Mouse (Mus musculus) midbrain, postnatal 0 days (tissue): Measurements from ENCODE around the gene S100a16. TPM values are rescaled to one million over a fixed set of nuclear protein-coding genes. Genes with fewer than 3 reads are reported as not detected.

ENCODE experiments used
- ATAC-seq: fragments of 200-750 bp; cut with Nextera tagmentation; 2 replicates; pipeline ENCODE4 v1.8.0; 2017; ENCODE audit warnings: moderate number of reproducible peaks, mild to moderate bottlenecking, moderate TSS enrichment, moderate library complexity; ENCODE audit not compliant: low FRiP score
- DNase-seq: peaks from one replicate; pipeline ENCODE4 v3.0.0-alpha.2; 2015; ENCODE audit warnings: low spot score
- H3K27ac ChIP-seq: fragments of 300-500 bp; sonication (generic); 2 replicates; pipeline ENCODE4 v1.5.1; 2014; ENCODE audit warnings: low read depth, mild to moderate bottlenecking, low read length, mixed read lengths
- H3K27me3 ChIP-seq: fragments of 300-500 bp; sonication (generic); 2 replicates; pipeline ENCODE4 v1.6.1; 2014; ENCODE audit warnings: low read length, control low read depth, mixed read lengths; ENCODE audit not compliant: insufficient read depth
- H3K36me3 ChIP-seq: fragments of 300-500 bp; sonication (generic); 2 replicates; pipeline ENCODE4 v1.6.1; 2014; ENCODE audit warnings: low read length, control low read depth, mixed read lengths; ENCODE audit not compliant: insufficient read depth
- H3K4me1 ChIP-seq: fragments of 300-500 bp; sonication (generic); 2 replicates; pipeline ENCODE4 v1.6.1; 2014; ENCODE audit warnings: mild to moderate bottlenecking, control low read depth, antibody characterized with exemption, low read length, mixed read lengths; ENCODE audit not compliant: insufficient read depth
- H3K4me2 ChIP-seq: fragments of 300-500 bp; sonication (generic); 2 replicates; pipeline ENCODE4 v1.6.1; 2014; ENCODE audit warnings: low read depth, mild to moderate bottlenecking, low read length, mixed read lengths; ENCODE audit not compliant: poor library complexity, severe bottlenecking
- H3K4me3 ChIP-seq: fragments of 300-500 bp; sonication (generic); 2 replicates; pipeline ENCODE4 v1.5.1; 2014; ENCODE audit warnings: low read depth, mild to moderate bottlenecking, low read length, moderate library complexity
- H3K9ac ChIP-seq: fragments of 300-500 bp; sonication (generic); replicated peaks from 2 replicates; pipeline ENCODE4 v1.6.1; 2014; ENCODE audit warnings: mild to moderate bottlenecking, low read length, moderate library complexity, mixed read lengths; ENCODE audit not compliant: poor library complexity, severe bottlenecking
- H3K9me3 ChIP-seq: fragments of 300-500 bp; sonication (generic); 2 replicates; pipeline ENCODE4 v1.6.1; 2016; ENCODE audit warnings: low read length, control low read depth
- CTCF ChIP-seq: IDR thresholded peaks from 2 replicates; pipeline ENCODE4 v1.5.1; 2016; ENCODE audit warnings: antibody characterized with exemption, mild to moderate bottlenecking
- WGBS: fragments of 180-500 bp; shearing (Covaris S2); extraction: QIAGEN DNeasy Blood & Tissue Kit; methylation state at CpG from one replicate; pipeline ENCODE4 v1.1.7; 2014; 5-methylcytosine and 5-hydroxymethylcytosine counted together
- polyA plus RNA-seq: library from polyadenylated mRNA; unstranded; fragments of >200 nt; fragmentation: Nextera tagmentation; extraction: Ambion mirVana; gene quantifications from 2 replicates; pipeline ENCODE4 v1.2.1, GENCODE M21; 2015
- total RNA-seq: library from RNA; depleted of rRNA; stranded (reverse); fragments of >200 nt; gene quantifications from 2 replicates; pipeline ENCODE4 v1.2.3, GENCODE M21; 2014

The S100a16 gene
- total and polyA plus RNA-seq, 2 experiments from 2014 or later, result 65.5 to 76.1 TPM

- H3K9me3 ChIP-seq, result no peaks in the 10 kb centered on the region
- ATAC-seq (no peak), DNase-seq (no peak)
- peak overlapping the region; percentile 24; the same call in 1 of the 2 replicates for H3K9ac ChIP-seq
- peaks cover 7% of the 10 kb centered on the region; the same call in 1 of the 2 replicates for H3K4me1 ChIP-seq
- H3K4me3 ChIP-seq, result peak overlapping the region; percentile 35
- peaks cover 29% of the 10 kb centered on the region for H3K27me3 ChIP-seq
- TF ChIP-seq CTCF, result no peak
- H3K4me2 ChIP-seq, result peak overlapping the region; percentile 61
- no peak overlapping the region for H3K27ac ChIP-seq
- WGBS, result 2% methylated on average over 10 of the region's 10 CpGs
- no peaks in the 10 kb centered on the region for H3K36me3 ChIP-seq
Measured at GRCm38 (mm10) chr3:90514691-90515090, 22.4 kb upstream of the S100a16 start.

GRCm38 (mm10) chr3:90515242-90515641, 21.8 kb upstream of the S100a16 start:
- peak overlapping the region; percentile 61 for H3K4me2 ChIP-seq
- no peak overlapping the region for H3K27ac ChIP-seq
- 75% methylated on average over 1 of the region's 1 CpGs for WGBS
- H3K9ac ChIP-seq, result 0 out of 2 replicates have a peak overlapping the region, but pooled peaks have one; percentile 13
- no peak for DNase-seq
- H3K27me3 ChIP-seq, result peaks cover 29% of the 10 kb centered on the region
- peak overlapping the region; percentile 35 for H3K4me3 ChIP-seq
- H3K9me3 ChIP-seq, result no peaks in the 10 kb centered on the region
- no peak for ATAC-seq
- H3K4me1 ChIP-seq, result peaks cover 5% of the 10 kb centered on the region; the same call in 1 of the 2 replicates
- no peak for TF ChIP-seq CTCF
- no peaks in the 10 kb centered on the region for H3K36me3 ChIP-seq

- TF ChIP-seq CTCF, result no peak
- H3K36me3 ChIP-seq, result no peaks in the 10 kb centered on the region
- WGBS, result 91% methylated on average over 4 of the region's 4 CpGs
Measured at GRCm38 (mm10) chr3:90515789-90516188, 21.3 kb upstream of the S100a16 start.

GRCm38 (mm10) chr3:90517711-90518110, 19.3 kb upstream of the S100a16 start:
- no peak overlapping the region for H3K9ac ChIP-seq
- H3K4me1 ChIP-seq, result peaks cover 5% of the 10 kb centered on the region; the same call in 1 of the 2 replicates
- WGBS, result 93% methylated on average over 4 of the region's 4 CpGs
- H3K9me3 ChIP-seq, result no peaks in the 10 kb centered on the region
- no peak for TF ChIP-seq CTCF
- ATAC-seq (no peak), DNase-seq (no peak)
- H3K4me3 ChIP-seq, result no peak overlapping the region
- peaks cover 29% of the 10 kb centered on the region for H3K27me3 ChIP-seq
- no peaks in the 10 kb centered on the region for H3K36me3 ChIP-seq
- no peak overlapping the region for H3K4me2 ChIP-seq
- no peak overlapping the region for H3K27ac ChIP-seq

More at GRCm38 (mm10) chr3:90515789-90516188, 21.3 kb upstream of the S100a16 start:
- Histone ChIP-seq H3K4me3 (no peak overlapping the region), H3K27me3 (peaks cover 29% of the 10 kb centered on the region), H3K27ac (no peak overlapping the region), H3K9ac (no peak overlapping the region), H3K9me3 (no peaks in the 10 kb centered on the region), H3K4me1 (peaks cover 5% of the 10 kb centered on the region; the same call in 1 of the 2 replicates), H3K4me2 (no peak overlapping the region)
- ATAC-seq (no peak), DNase-seq (no peak)

GRCm38 (mm10) chr3:90525421-90525820, 11.6 kb upstream of the S100a16 start:
- H3K4me3 ChIP-seq, result no peak overlapping the region
- DNase-seq, result peak; percentile 82
- H3K27ac ChIP-seq, result no peak overlapping the region
- WGBS, result 75% methylated on average over 4 of the region's 4 CpGs
- no peak overlapping the region for H3K4me2 ChIP-seq
- no peak overlapping the region for H3K9ac ChIP-seq
- TF ChIP-seq CTCF, result peak; percentile 75
- ATAC-seq, result no peak
- H3K27me3 ChIP-seq, result no peaks in the 10 kb centered on the region
- H3K36me3 ChIP-seq, result no peaks in the 10 kb centered on the region
- no peaks in the 10 kb centered on the region for H3K4me1 ChIP-seq
- no peaks in the 10 kb centered on the region for H3K9me3 ChIP-seq

GRCm38 (mm10) chr3:90526076-90526475, 11.0 kb upstream of the S100a16 start:
- H3K4me1 ChIP-seq, result no peaks in the 10 kb centered on the region
- no peak overlapping the region for H3K9ac ChIP-seq
- no peak for DNase-seq
- H3K4me2 ChIP-seq, result no peak overlapping the region
- no peaks in the 10 kb centered on the region for H3K36me3 ChIP-seq
- no peak for TF ChIP-seq CTCF
- no peak overlapping the region for H3K4me3 ChIP-seq
- H3K27ac ChIP-seq, result no peak overlapping the region
- H3K9me3 ChIP-seq, result no peaks in the 10 kb centered on the region
- WGBS, result 74% methylated on average over 2 of the region's 2 CpGs
- no peaks in the 10 kb centered on the region for H3K27me3 ChIP-seq
- no peak for ATAC-seq
